Mouse (Mus musculus) ES-CJ7 (cell line): Measurements from ENCODE around the gene Sctr.

Experiments used
- DNase-seq: peaks from one replicate; pipeline ENCODE4 v3.0.0; 2011; ENCODE audit warnings: low read depth, low spot score

Gene Sctr

DNA sequence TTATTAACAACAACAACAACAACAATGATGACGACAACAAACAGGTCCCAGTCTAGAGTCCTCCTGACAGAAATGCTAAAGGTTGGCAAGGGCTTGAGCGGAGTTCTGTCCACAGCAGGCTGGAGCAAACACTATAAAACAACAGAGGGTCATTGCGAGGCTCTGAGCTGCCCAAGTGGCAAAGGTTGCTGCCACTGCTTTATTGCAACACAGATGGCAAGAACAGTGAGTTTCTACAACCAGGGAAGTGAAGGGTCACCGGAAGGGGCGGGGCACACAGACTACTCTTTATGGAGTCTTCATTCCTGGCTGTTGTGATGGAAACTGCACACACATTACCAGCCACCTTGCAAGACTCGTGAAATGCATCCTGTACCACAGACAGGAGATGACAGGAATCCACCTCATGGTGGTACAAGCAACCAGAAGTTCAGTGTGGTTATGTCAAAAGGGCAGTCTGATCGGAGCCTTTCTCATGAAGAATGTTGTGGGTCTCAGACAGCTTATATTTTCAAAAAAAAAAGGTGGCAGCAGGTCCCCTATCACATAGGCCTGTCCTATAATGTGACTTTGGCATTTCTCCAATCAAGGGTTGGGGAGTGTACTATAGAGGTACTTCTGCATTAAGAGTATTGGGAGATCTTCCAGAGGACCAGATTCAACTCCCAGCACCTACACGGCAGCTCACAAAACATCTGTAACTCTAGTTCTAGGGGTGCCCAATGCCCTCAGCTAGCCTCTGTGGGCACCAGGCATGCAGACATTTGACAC lies 93.9 kb downstream of the Sctr start:
- no peak for DNase-seq

- no peak for DNase-seq
Observed at GRCm38 (mm10) chr1:120101227-120101609, 94.5 kb downstream of the Sctr start.

DNA sequence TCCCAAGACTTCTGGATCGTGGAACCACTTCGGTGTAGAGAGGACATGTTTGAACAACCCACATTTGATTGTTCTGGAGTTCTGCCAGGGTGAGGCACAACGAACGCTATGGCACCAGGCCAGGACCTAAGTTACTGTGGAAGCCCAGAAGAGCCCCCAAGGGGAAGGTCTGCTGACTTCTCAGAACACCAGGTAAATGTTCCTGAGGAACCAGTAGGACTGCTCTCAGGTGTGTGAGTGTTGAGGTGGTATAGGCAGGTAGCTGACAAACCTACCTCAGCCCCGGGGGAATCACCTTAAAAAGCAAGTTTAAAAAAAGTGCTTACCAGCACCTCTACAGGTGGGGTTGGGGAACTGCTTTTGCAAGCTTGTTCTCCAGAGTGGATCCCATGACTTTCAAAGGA lies 98.9 kb downstream of the Sctr start:
- no peak for DNase-seq

GRCm38 (mm10) chr1:120109741-120110432 lies 103.2 kb downstream of the Sctr start:
- DNase-seq, result no peak

DNA sequence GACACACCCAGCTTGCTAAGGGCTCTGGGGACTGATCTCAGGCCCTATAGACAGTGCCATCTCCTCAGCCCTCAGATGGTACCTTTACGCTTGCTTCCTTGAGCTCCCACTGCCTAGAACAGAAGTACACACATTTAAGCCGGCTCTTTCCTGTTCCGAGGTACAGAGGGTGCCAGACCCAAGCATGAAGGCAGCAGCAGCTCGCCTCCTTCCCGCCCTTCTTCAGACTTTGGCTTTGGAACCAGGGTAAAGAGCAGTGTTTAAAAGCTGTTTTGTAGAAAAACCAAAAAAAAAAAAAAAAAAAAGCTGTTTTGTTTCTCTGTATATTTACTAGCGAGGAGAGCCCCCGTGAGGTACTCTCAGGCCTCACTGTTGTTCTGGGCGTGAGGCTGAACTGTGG lies 105.1 kb downstream of the Sctr start:
- no peak for DNase-seq

DNA sequence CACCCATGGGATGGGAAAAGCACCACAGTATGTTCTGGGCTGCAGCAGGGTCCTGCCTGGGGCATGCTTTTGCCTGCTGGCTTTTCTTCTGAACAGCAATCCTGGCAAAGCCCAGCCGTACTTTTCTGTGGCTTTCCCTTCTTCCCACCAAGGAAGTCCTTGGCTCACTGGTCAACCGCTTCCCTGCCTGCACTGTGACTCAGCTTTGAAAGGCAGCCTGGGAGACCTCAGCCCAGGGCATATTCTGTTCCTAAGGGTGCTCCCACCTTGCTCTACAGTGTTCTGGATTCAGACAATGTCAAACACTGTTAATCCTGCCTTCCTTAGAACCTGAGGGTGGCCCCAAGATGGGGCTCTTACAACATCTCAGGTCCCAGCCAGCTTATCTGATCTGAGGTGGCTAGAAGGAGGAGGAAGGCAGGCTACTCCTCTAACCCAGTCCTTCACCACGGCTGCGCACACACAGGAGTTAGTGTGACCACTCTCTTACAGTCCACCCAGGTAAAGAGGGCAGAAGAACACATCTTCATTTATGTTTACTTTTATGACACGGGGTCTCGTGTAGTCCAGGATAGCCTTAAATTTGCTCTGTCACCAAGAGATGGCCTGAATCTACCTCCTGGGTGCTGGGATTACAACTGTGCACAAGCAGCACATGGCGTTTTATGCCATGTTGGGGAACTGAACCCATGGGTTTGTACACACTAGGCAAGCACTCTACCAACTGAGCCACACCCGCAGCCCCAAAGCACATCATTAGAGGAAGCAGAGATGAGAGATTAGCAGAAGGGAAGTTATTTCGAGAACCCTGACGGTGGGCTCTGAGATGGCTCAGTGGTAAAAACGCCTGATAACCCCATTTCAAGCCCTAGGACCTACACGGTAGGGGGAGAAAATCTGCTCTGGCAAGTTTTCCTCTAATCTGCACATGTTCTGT lies 105.8 kb downstream of the Sctr start:
- DNase-seq, result no peak
